Mouse (Mus musculus) inflammation-experienced regulatory T-cells, adult 16 weeks (primary cell): Measurements from ENCODE around the gene Serpina3n. TPM values are rescaled to one million over a fixed set of nuclear protein-coding genes. Genes with fewer than 3 reads are reported as not detected.

ENCODE experiments used
- polyA plus RNA-seq: library from polyadenylated mRNA; unstranded; fragments of 100-300 nt; shearing (Covaris generic); gene quantifications from one replicate; pipeline ENCODE4 v1.2.1, GENCODE M21; 2017

Gene Serpina3n
- polyA plus RNA-seq: not detected

GRCm38 (mm10) chr12:104406454-104406885, at the start of gene Serpina3n:
TSS of gene Serpina3n (plus strand) at chr12:104406729.

Other genes with a start within 250 kb of the Serpina3n start
- gene Serpina3f, start 192.2 kb upstream of the Serpina3n start, polyA plus RNA-seq: 13.8 TPM
- gene Serpina3g, start 170.5 kb upstream of the Serpina3n start, polyA plus RNA-seq: 383 TPM
- gene Serpina3i, start 143.6 kb upstream of the Serpina3n start, polyA plus RNA-seq: not detected
- gene Serpina3j, start 92.2 kb upstream of the Serpina3n start, polyA plus RNA-seq: not detected
- not detected for gene Serpina3k, start 68.2 kb upstream of the Serpina3n start, polyA plus RNA-seq
- not detected for gene Serpina3m, start 68.2 kb upstream of the Serpina3n start, polyA plus RNA-seq
- gene Gsc, start 66.6 kb downstream of the Serpina3n start, polyA plus RNA-seq: not detected